Mouse (Mus musculus): ENCODE measurements around the gene Aars2.

GRCm38 (mm10) chr17:45520136-45520535, 13.5 kb downstream of the Aars2 start:
- TF ChIP-seq CTCF (IDR thresholded peaks at IDR 0.05) (no peak), EP300 (IDR thresholded peaks at IDR 0.05) (no peak)
